19 mouse cellular contexts compared by ENCODE assay signal in genomic region chr1:153433851-153434589, GRCm38 (mm10). TPM values are rescaled to one million over a fixed set of nuclear protein-coding genes. Genes with fewer than 3 reads are reported as not detected.
DNase-seq lines count a peak whose midpoint lies in the region; ATAC-seq and TF ChIP-seq lines count a peak whose summit lies in the region.
"Had no signal": no experiment of that assay in that cellular context is flagged by ENCODE, and none has a peak within 500 bp of the region (broad histone marks: within the 10 kb centered on the region; RNA-seq: fewer than 3 reads in every experiment).

No protein-coding gene starts in this region.

- H3K4me3 ChIP-seq in layer of hippocampus, adult 2 months: no peak overlapping the region
- no peak overlapping the region for H3K4me3 ChIP-seq in midbrain, postnatal 0 days (ENCODE audit: low read depth, low read length)
- no peak overlapping the region for H3K4me3 ChIP-seq in midbrain, embryonic 10.5 days
- H3K4me3 ChIP-seq: forebrain, embryonic 13.5 days; hindbrain, embryonic 10.5 days had no signal

- WGBS in midbrain, postnatal 0 days: 85% methylated on average over 5 of the region's 5 CpGs
- 81% methylated on average over 5 of the region's 5 CpGs for WGBS in midbrain, embryonic 10.5 days

- no peaks in the 10 kb centered on the region for H3K4me1 ChIP-seq in midbrain, postnatal 0 days (ENCODE audit: insufficient read depth, low read length)
- no peaks in the 10 kb centered on the region for H3K4me1 ChIP-seq in midbrain, embryonic 10.5 days
- H3K4me1 ChIP-seq: forebrain, embryonic 13.5 days; hindbrain, embryonic 10.5 days had no signal

- no peaks in the 10 kb centered on the region for H3K36me3 ChIP-seq in midbrain, postnatal 0 days (ENCODE audit: insufficient read depth, low read length)
- H3K36me3 ChIP-seq in midbrain, embryonic 10.5 days: no peaks in the 10 kb centered on the region
- H3K36me3 ChIP-seq: hindbrain, embryonic 10.5 days had no signal

- H3K4me2 ChIP-seq in midbrain, postnatal 0 days (ENCODE audit: low read depth, low read length, poor library complexity, severe bottlenecking): no peak overlapping the region
- H3K4me2 ChIP-seq: forebrain, embryonic 13.5 days; heart, embryonic 11.5 days had no signal

- no peaks in the 10 kb centered on the region for H3K9me3 ChIP-seq in midbrain, postnatal 0 days (ENCODE audit: low read length)
- no peaks in the 10 kb centered on the region for H3K9me3 ChIP-seq in midbrain, embryonic 10.5 days (replicated peaks)
- H3K9me3 ChIP-seq: forebrain, embryonic 13.5 days; hindbrain, embryonic 10.5 days had no signal

- H3K27ac ChIP-seq in layer of hippocampus, adult 2 months: no peak overlapping the region
- no peak overlapping the region for H3K27ac ChIP-seq in midbrain, postnatal 0 days (ENCODE audit: low read depth, low read length)
- no peak overlapping the region for H3K27ac ChIP-seq in midbrain, embryonic 10.5 days (replicated peaks)
- H3K27ac ChIP-seq: forebrain, embryonic 13.5 days; hindbrain, embryonic 10.5 days; liver, embryonic 14.5 days had no signal

- no peak overlapping the region for H3K9ac ChIP-seq in midbrain, postnatal 0 days (replicated peaks; ENCODE audit: low read length, poor library complexity, severe bottlenecking)
- H3K9ac ChIP-seq: forebrain, embryonic 13.5 days; liver, embryonic 14.5 days had no signal

- peak; percentile 56 for TF ChIP-seq CTCF in layer of hippocampus, adult 2 months (conservative IDR thresholded peaks at IDR 0.05)
- peak; percentile 54 for TF ChIP-seq CTCF in midbrain, postnatal 0 days (IDR thresholded peaks at IDR 0.05)

- DNase-seq in layer of hippocampus, adult 2 months (ENCODE audit: low spot score in 2 of 2): no peak
- DNase-seq in layer of hippocampus, adult 11-12 months (ENCODE audit: low spot score): no peak
- no peak for DNase-seq in midbrain, postnatal 0 days (ENCODE audit: low spot score)
- DNase-seq in midbrain, embryonic 10.5 days (ENCODE audit: low spot score): no peak
- no peak for DNase-seq in ovary, adult 18-20 months (ENCODE audit: low spot score)
- no peak for DNase-seq in natural killer cell, adult 2 months (ENCODE audit: low spot score in 2 of 2)
- DNase-seq: adrenal gland, postnatal 14 days; cerebellum, adult 11 months; cerebellum, postnatal 10 days; kidney, adult 18-20 months; right cerebral cortex, postnatal 14 days had no signal

- H3K27me3 ChIP-seq in midbrain, postnatal 0 days (ENCODE audit: insufficient read depth, low read length): no peaks in the 10 kb centered on the region
- no peaks in the 10 kb centered on the region for H3K27me3 ChIP-seq in midbrain, embryonic 10.5 days (ENCODE audit: low read depth, poor library complexity, severe bottlenecking)
- H3K27me3 ChIP-seq: forebrain, embryonic 13.5 days had no signal

- ATAC-seq in midbrain, postnatal 0 days (ENCODE audit: low FRiP score): no peak
- ATAC-seq in granulocyte monocyte progenitor cell, adult 5-6 weeks (replicated peaks; ENCODE audit: poor library complexity, severe bottlenecking): peak; percentile 87
- ATAC-seq: activated CD4-positive, CD25-positive, alpha-beta regulatory T cell, adult 4 months; forebrain, embryonic 13.5 days had no signal

RNA-seq across cellular contexts. Expression of gene Shcbp1l, which starts 9.1 kb away (rescaled TPM):
- total RNA-seq in layer of hippocampus, adult 2 months (2021): 1 to 10 TPM; 4.8 to 6.3 TPM
- 0.93 and 2.6 TPM in 2 replicates for total RNA-seq in midbrain, postnatal 0 days (2014; rRNA removed)
- 1.2 and 1.3 TPM in 2 replicates for polyA plus RNA-seq in midbrain, postnatal 0 days (2015; fragmentation: Nextera tagmentation; extraction: Ambion mirVana)
- polyA plus RNA-seq in midbrain, embryonic 10.5 days (2016; fragmentation: Nextera tagmentation; extraction: Ambion mirVana): 0.14 and 0.23 TPM in 2 replicates
- 1.2 and 3.9 TPM in 2 replicates for total RNA-seq in granulocyte monocyte progenitor cell, adult 5-6 weeks (2014; fragmentation: Nextera tagmentation)
- total RNA-seq in granulocyte monocyte progenitor cell, adult 5-6 weeks (2017): 0.36 and 0.99 TPM in 2 replicates
- total RNA-seq: gastrocnemius, adult 8-10 months had no signal
- polyA plus RNA-seq: heart, postnatal 0 days; hindbrain, embryonic 10.5 days had no signal

RNA-seq across cellular contexts. Expression of gene Dhx9, which starts 53.4 kb away (rescaled TPM):
- total RNA-seq in layer of hippocampus, adult 2 months (2021): 100 to 1,000 TPM; 118 to 120 TPM
- total RNA-seq in midbrain, postnatal 0 days (2014; rRNA removed): 53.7 and 134 TPM in 2 replicates
- polyA plus RNA-seq in midbrain, postnatal 0 days (2015; fragmentation: Nextera tagmentation; extraction: Ambion mirVana): 20.3 and 30.0 TPM in 2 replicates
- polyA plus RNA-seq in midbrain, embryonic 10.5 days (2016; fragmentation: Nextera tagmentation; extraction: Ambion mirVana): 39.4 and 40.7 TPM in 2 replicates
- 176 and 196 TPM in 2 replicates for total RNA-seq in granulocyte monocyte progenitor cell, adult 5-6 weeks (2014; fragmentation: Nextera tagmentation)
- total RNA-seq in granulocyte monocyte progenitor cell, adult 5-6 weeks (2017): 132 and 142 TPM in 2 replicates
